Mouse (Mus musculus) cerebellum, postnatal 14 days (tissue): ENCODE data around the gene Morc4.

ENCODE experiments used
- DNase-seq, 2 experiments: peaks; one replicate each; pipeline ENCODE4 v3.0.0; 2021; ENCODE audit warnings: mixed read lengths in 2 of 2

Gene Morc4

GRCm38 (mm10) chrX:139870938-139871791 is at the start of gene Morc4:
Morc4 (minus strand) TSS chrX:139871677.
- peak; percentile 71 to 72 for DNase-seq

- DNase-seq, result no peak
Measured at GRCm38 (mm10) chrX:139920572-139920971, 49.1 kb upstream of the Morc4 start.

GRCm38 (mm10) chrX:139891387-139891786 is 19.9 kb upstream of the Morc4 start:
- DNase-seq, result no peak

- DNase-seq, result no peak
Measured at GRCm38 (mm10) chrX:139883221-139883620, 11.7 kb upstream of the Morc4 start.

- DNase-seq, result no peak
Measured at GRCm38 (mm10) chrX:139877936-139878335, 6.5 kb upstream of the Morc4 start.

- DNase-seq, result no peak
Measured at GRCm38 (mm10) chrX:139877105-139877504, 5.6 kb upstream of the Morc4 start.

- DNase-seq, result peak; percentile 16 to 18
Measured at GRCm38 (mm10) chrX:139870300-139870711, 1.2 kb downstream of the Morc4 start.

- no peak for DNase-seq
Measured at GRCm38 (mm10) chrX:139859402-139859801, 12.1 kb downstream of the Morc4 start.

- no peak for DNase-seq
Measured at GRCm38 (mm10) chrX:139854795-139855194, 16.7 kb downstream of the Morc4 start.

- no peak for DNase-seq
Measured at GRCm38 (mm10) chrX:139841091-139841490, 30.4 kb downstream of the Morc4 start.

GRCm38 (mm10) chrX:139839057-139839456 is 32.4 kb downstream of the Morc4 start:
- DNase-seq, result peak in 1 of 2 experiments; percentile 10

GRCm38 (mm10) chrX:139832464-139832863 is 39.0 kb downstream of the Morc4 start:
- DNase-seq, result peak; percentile 68 to 70

GRCm38 (mm10) chrX:139828363-139829092 is 42.9 kb downstream of the Morc4 start:
- DNase-seq, result no peak

GRCm38 (mm10) chrX:139826926-139827325 is 44.6 kb downstream of the Morc4 start:
- DNase-seq, result no peak

- DNase-seq, result no peak
Measured at GRCm38 (mm10) chrX:139825402-139825801, 46.1 kb downstream of the Morc4 start.

GRCm38 (mm10) chrX:139815201-139815600 is 56.3 kb downstream of the Morc4 start:
- DNase-seq, result no peak

GRCm38 (mm10) chrX:139814018-139814635 is 57.4 kb downstream of the Morc4 start:
- DNase-seq, result no peak

GRCm38 (mm10) chrX:139813299-139814002 is 58.0 kb downstream of the Morc4 start:
- no peak for DNase-seq

GRCm38 (mm10) chrX:139812636-139813298 is 58.7 kb downstream of the Morc4 start:
- DNase-seq, result no peak

GRCm38 (mm10) chrX:139808501-139808900 is 63.0 kb downstream of the Morc4 start:
- DNase-seq, result peak; percentile 63 to 79

GRCm38 (mm10) chrX:139808085-139808484 is 63.4 kb downstream of the Morc4 start:
- peak; percentile 62 to 76 for DNase-seq

- no peak for DNase-seq
Measured at GRCm38 (mm10) chrX:139807391-139807790, 64.1 kb downstream of the Morc4 start.
